ENCODE assay signal across 19 mouse cellular contexts in the genomic region with DNA sequence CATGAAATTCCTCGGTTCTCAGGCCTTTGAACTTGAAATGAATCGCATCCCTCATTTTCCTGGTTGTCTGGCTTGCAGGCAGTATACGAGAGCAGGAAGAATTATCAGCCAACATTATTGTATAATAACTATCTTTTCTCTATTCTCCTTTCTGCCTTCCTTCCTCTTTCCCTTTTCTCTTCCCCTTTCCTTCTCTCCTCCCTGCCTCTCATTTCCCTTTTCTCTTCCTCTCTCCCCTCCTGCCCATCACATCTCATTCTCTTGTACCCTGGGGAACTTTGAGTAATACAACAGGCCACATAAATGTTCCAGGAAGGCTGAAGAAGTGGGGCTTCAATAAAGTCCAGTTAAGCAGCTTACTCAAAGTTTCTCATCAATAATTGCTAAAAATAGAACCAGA.
"Had no signal": no experiment of that assay in that cellular context is flagged by ENCODE, and none has a peak within 500 bp of the region (broad histone marks: within the 10 kb centered on the region; RNA-seq: fewer than 3 reads in every experiment).

No protein-coding gene starts in this region.

- H3K9me3 ChIP-seq: midbrain, embryonic 12.5 days; neural tube, embryonic 13.5 days; neural tube, embryonic 15.5 days had no signal

- H3K27me3 ChIP-seq: midbrain, embryonic 12.5 days; neural tube, embryonic 13.5 days; neural tube, embryonic 15.5 days had no signal

- H3K4me3 ChIP-seq: midbrain, embryonic 10.5 days; midbrain, embryonic 12.5 days; myocyte; neural tube, embryonic 13.5 days; neural tube, embryonic 15.5 days had no signal

- H3K4me1 ChIP-seq: midbrain, embryonic 10.5 days; midbrain, embryonic 12.5 days; neural tube, embryonic 13.5 days; neural tube, embryonic 15.5 days had no signal

- H3K27ac ChIP-seq: midbrain, embryonic 10.5 days; midbrain, embryonic 12.5 days; neural tube, embryonic 13.5 days; neural tube, embryonic 15.5 days had no signal

- DNase-seq: lung, adult 18-20 months; lung, embryonic 14.5 days; lung, postnatal 10 days; lung, postnatal 4 days; midbrain, embryonic 14.5 days; retina, postnatal 1 day; right cerebral cortex, adult 18-20 months; right cerebral cortex, postnatal 25 days; right cerebral cortex, postnatal 4 days; spleen, adult 18-20 months; thymus, adult 18-20 months; thymus, postnatal 14 days; thymus, postnatal 36 days had no signal

- H3K36me3 ChIP-seq: midbrain, embryonic 10.5 days; midbrain, embryonic 12.5 days; neural tube, embryonic 13.5 days; neural tube, embryonic 15.5 days had no signal

- ATAC-seq: midbrain, embryonic 16.5 days had no signal
